Mouse (Mus musculus) NIH3T3 (cell line): ENCODE data around the gene Ppp1r12b.
A peak's percentile ranks its signal among the peaks of the same experiment; 100 is the strongest.
"Not testable (repeated sequence)": the region's sequence is repeated elsewhere in the genome, so short reads cannot be mapped to it uniquely, and the experiment has no call there.

Source experiments
- DNase-seq: peaks from one replicate; pipeline ENCODE4 v3.0.0-alpha.2; 2012; ENCODE audit warnings: low read depth

Gene Ppp1r12b

GRCm38 (mm10) chr1:134851211-134851610 lies 104.5 kb downstream of the Ppp1r12b start:
- no peak for DNase-seq

- DNase-seq: no peak
Observed at GRCm38 (mm10) chr1:134850361-134850760, 105.4 kb downstream of the Ppp1r12b start.

GRCm38 (mm10) chr1:134847851-134848250 lies 107.9 kb downstream of the Ppp1r12b start:
- DNase-seq: no peak

- no peak for DNase-seq
Observed at GRCm38 (mm10) chr1:134846295-134846988, 109.3 kb downstream of the Ppp1r12b start.

GRCm38 (mm10) chr1:134843369-134843768 lies 112.4 kb downstream of the Ppp1r12b start:
- DNase-seq: no peak

GRCm38 (mm10) chr1:134836909-134837480 lies 118.7 kb downstream of the Ppp1r12b start:
- no peak for DNase-seq

- DNase-seq: not testable (repeated sequence)
Observed at GRCm38 (mm10) chr1:134830881-134831280, 124.9 kb downstream of the Ppp1r12b start.

GRCm38 (mm10) chr1:134829635-134830034 lies 126.1 kb downstream of the Ppp1r12b start:
- peak; percentile 81 for DNase-seq

GRCm38 (mm10) chr1:134824896-134825295 lies 130.8 kb downstream of the Ppp1r12b start:
- DNase-seq: no peak

- DNase-seq: no peak
Observed at GRCm38 (mm10) chr1:134823842-134824241, 131.9 kb downstream of the Ppp1r12b start.

- DNase-seq: no peak
Observed at GRCm38 (mm10) chr1:134823323-134823722, 132.4 kb downstream of the Ppp1r12b start.

GRCm38 (mm10) chr1:134820882-134821281 lies 134.9 kb downstream of the Ppp1r12b start:
- DNase-seq: no peak

GRCm38 (mm10) chr1:134819196-134819595 lies 136.5 kb downstream of the Ppp1r12b start:
- DNase-seq: peak; percentile 70

- DNase-seq: peak; percentile 91
Observed at GRCm38 (mm10) chr1:134818716-134819115, 137.0 kb downstream of the Ppp1r12b start.

- no peak for DNase-seq
Observed at GRCm38 (mm10) chr1:134817916-134818595, 137.7 kb downstream of the Ppp1r12b start.

GRCm38 (mm10) chr1:134817120-134817519 lies 138.6 kb downstream of the Ppp1r12b start:
- DNase-seq: no peak

- peak; percentile 97 for DNase-seq
Observed at GRCm38 (mm10) chr1:134816617-134817016, 139.1 kb downstream of the Ppp1r12b start.

- DNase-seq: no peak
Observed at GRCm38 (mm10) chr1:134815748-134816147, 140.0 kb downstream of the Ppp1r12b start.

- no peak for DNase-seq
Observed at GRCm38 (mm10) chr1:134805471-134805870, 150.3 kb downstream of the Ppp1r12b start.

GRCm38 (mm10) chr1:134804373-134804772 lies 151.4 kb downstream of the Ppp1r12b start:
- peak; percentile 68 for DNase-seq

- DNase-seq: peak; percentile 96
Observed at GRCm38 (mm10) chr1:134803286-134804117, 152.2 kb downstream of the Ppp1r12b start.

GRCm38 (mm10) chr1:134801758-134802157 lies 154.0 kb downstream of the Ppp1r12b start:
- peak; percentile 47 for DNase-seq
